Mouse (Mus musculus) gastrocnemius, postnatal 4 days (tissue): ENCODE measurements around the gene 2900011O08Rik. TPM values are rescaled to one million over a fixed set of nuclear protein-coding genes. Genes with fewer than 3 reads are reported as not detected.

ENCODE experiments used
- DNase-seq, 2 experiments: peaks; one replicate each; pipeline ENCODE4 v3.0.0; 2021 to 2022; ENCODE audit warnings: low spot score in 2 of 2, mixed read lengths in 2 of 2
- total RNA-seq, 2 experiments: library from RNA; stranded (reverse); gene quantifications; 2 replicates each; pipeline ENCODE4 v1.2.3; 2021

Gene 2900011O08Rik
- total RNA-seq, 2 experiments from 2014 or later = 0.20 to 0.36 TPM

- no peak for DNase-seq
Observed at GRCm38 (mm10) chr16:14004170-14004569, 17.8 kb downstream of the 2900011O08Rik start.

DNA sequence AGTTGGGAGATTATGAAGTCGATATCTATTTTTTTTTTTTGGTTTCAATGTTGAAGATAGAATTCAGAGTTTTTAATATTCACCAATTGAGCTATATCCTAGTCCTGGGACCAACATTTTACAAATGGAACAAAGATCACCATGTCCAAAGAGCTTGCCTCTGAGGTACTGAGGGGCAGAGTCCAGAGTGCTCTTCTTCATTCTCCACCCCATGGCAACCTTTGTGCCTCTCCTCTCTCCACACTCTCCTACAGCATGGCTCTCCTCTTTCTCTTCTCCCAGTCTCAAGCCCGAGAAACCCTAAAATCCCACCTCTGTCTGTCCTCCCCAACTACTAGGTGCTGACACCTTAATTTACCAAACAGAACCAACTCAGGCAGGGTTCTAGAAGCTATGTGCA is 18.3 kb downstream of the 2900011O08Rik start:
- DNase-seq = no peak

DNA sequence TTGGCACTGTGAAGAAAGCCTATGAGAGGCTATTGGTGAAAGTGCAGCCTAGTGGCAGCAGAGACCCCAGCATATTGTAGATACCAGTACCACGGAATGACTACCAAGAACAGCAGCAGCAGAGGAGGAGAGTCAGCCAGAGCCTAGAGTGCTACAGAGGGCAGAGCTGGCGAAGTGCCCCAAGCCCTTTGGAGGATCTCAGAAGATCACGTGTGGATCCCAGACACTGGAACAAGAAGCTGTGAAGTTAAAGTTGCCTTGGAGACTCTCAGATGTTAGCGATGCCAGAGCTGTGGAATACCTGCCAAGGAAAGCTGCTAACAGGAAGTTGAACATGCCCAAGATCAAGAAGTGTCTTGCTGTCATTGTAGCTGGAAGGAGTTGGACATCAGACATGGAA is 18.9 kb downstream of the 2900011O08Rik start:
- DNase-seq = no peak

- DNase-seq = no peak
Observed at GRCm38 (mm10) chr16:14008081-14008480, 21.7 kb downstream of the 2900011O08Rik start.

DNA sequence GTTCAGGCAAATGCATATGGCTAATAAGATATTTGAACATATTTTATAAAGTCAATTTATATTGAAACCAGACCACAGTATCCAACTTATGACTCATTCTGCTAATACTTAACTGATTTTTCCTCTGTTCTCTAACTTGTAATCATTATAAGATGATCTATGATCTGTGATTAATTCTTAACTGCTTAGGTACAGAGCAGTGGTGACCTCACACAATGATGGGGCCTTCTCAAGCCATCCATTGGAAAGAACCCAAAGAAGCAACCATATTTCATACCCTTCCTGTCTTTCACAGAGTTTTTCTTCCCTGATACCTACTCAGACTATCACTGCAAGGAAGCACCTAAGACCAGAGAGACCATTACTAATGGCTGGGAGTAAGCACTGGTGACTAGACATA is 22.3 kb downstream of the 2900011O08Rik start:
- no peak for DNase-seq

DNA sequence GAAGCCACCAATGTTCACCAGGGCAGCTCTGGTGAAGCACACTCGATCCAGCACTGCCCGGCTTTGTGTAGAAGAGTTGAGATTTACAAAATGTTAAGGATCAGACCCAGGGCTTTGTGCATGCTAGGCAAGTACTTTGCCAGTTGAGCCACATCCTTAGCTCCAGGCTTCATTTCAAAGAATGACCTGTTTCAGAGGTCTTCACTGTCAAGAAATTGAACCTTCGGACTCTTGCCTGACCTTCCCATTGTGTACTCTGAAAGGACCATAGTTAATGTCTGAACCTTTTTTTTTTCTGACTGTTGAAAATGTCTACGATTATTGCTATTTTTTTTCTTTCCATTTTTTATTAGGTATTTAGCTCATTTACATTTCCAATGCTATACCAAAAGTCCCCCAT is 23.6 kb downstream of the 2900011O08Rik start:
- DNase-seq = no peak

GRCm38 (mm10) chr16:14017306-14017705 is 30.9 kb downstream of the 2900011O08Rik start:
- no peak for DNase-seq

- DNase-seq = no peak
Observed at GRCm38 (mm10) chr16:14021166-14021822, 34.9 kb downstream of the 2900011O08Rik start.

DNA sequence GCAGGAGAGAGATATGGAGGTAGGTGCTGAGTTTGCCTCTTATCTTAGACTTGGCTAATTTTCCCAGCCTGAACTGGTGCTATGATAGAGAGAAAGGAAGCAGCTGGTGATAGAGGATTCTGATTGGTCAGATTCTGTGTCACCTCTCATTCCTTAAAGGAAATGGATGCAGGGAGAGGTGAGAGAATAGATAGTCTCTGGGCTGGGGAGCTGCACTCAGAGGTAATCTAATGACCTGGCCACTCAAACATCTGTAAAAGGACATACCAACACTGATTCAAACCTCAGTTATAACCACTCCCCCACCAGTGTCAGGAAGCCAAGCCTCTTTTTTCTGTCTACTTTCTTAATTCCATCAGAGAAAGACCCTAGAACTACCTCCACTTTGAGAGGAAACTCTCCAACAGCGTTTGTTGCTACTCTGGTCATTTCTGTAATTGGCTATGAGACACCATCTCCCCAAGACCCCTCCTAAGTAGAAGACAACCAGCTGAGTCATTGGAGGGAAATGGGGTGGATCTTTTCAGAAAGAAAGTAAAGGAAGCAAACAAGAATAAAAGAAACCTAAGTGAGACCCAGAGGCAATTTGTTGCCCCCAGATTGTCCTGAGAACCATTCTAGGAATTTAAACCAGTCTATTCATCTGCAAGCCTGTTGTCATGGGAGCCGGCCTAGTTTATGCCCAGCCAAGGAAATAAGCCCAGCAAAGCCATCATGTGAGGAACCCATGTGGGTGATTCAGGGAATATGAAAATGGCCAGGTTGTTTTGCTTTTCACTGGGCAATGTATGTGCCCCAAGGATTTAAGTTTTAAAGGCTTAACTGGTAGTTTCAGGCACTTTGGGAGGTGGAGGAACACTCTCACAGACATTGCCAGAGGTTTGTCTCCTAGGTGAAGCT is 38.9 kb downstream of the 2900011O08Rik start:
- no peak for DNase-seq

- no peak for DNase-seq
Observed at GRCm38 (mm10) chr16:14029072-14029471, 42.7 kb downstream of the 2900011O08Rik start.

DNA sequence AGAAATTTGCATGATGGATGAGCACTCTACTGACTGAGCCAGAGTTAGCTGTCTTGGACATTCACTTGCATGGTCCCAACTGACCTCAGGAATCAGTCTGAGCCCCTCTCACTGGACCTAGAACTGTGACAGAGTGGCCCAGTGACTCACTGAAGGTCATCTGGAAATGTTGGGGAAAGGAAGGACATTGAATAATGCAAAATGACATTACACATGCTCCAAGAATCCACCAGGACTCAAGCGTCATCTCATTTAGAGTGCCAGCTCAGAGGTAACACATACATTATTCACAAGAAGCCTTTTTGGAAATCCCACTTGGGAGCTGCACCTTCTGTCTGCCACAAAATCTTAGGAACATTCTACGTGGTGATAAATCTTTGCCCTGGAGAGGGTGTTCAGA is 43.4 kb downstream of the 2900011O08Rik start:
- DNase-seq = no peak

GRCm38 (mm10) chr16:14030650-14031049 is 44.2 kb downstream of the 2900011O08Rik start:
- no peak for DNase-seq

DNA sequence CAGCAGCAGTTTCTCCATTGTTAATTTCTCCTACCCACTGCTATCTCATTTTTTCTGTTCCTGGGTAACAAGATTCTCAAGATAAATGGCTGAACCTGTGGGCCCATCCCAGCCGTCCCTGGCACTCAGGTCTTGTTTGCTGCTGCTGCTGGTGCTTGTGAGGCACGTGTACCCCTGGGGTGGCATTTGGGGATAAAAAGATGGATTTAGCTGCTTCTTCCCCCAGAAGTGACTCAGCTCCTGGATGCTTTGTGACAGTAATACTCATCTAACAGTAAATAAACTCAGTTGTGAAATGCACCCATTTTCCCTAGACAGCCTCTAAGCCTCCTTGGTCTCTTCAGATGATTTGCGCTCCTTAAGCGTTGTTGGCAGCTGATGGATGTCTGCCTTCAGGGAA is 46.7 kb downstream of the 2900011O08Rik start:
- DNase-seq = no peak

- no peak for DNase-seq
Observed at GRCm38 (mm10) chr16:14042421-14042820, 56.0 kb downstream of the 2900011O08Rik start.

DNA sequence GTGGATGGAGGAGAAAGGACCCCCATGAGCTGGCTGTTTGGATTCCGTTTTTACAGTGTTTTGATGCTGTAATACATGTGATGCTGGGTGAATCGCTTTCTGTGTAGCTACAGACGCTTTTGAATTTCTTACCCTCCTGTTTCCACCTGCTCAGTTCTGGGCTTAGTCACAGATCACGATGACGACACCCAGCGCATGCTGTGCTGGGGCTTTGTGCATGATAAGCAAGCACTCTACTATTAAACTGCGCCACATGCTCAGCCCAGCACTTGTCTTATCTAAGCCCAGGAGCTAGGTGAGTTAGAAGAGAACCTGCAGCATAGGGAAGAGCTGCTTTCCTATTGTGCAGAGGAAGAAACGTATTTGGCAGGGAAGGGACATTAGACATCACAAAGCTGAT is 58.3 kb downstream of the 2900011O08Rik start:
- DNase-seq = no peak

DNA sequence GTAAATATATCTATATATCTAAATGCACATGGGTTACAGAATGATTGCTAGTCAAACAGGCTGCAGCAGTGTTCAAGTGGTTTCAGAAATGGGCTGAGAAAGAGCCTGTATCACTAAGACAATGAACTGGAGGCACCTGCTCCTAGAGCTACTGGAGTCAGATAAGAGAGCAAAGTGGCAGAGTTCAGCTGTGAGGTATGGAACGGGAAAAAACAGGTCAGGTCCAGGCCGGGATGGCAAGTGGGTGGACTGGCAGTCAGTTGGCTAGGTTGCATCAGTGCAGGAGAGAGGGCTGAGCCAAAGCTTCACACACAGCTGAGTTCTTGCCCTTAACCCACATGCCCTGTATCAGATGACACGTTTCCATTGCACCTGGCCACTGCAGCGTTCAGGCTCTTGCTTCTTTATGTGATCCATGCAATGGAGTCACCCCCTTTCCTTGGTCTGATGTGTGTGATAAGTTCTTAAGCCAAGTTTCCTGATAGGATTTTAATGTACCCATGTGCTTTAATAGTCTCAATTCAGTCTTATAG is 59.9 kb downstream of the 2900011O08Rik start:
- DNase-seq = no peak

DNA sequence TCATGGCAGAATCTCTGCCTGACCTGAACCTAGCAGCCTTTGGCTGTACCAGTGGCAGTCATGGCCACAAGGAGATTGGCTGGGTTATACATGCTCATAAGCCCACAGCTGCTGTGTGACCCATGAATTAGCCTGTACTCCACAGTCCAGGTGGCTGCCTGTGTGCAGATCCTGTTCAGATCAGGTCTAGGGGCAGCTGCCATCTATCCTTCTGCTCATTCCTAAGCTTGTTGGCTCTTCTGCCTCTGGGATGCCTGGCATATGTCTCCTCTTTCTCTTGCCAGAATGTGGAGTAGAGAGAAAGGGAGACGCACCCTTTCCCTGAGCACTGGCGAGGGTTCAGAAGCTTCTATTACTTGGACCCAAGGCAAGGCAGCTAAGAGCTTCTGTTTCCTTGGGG is 65.8 kb downstream of the 2900011O08Rik start:
- DNase-seq = no peak

- DNase-seq = no peak
Observed at GRCm38 (mm10) chr16:14053116-14053515, 66.7 kb downstream of the 2900011O08Rik start.

- DNase-seq = no peak
Observed at GRCm38 (mm10) chr16:14055271-14055670, 68.9 kb downstream of the 2900011O08Rik start.

DNA sequence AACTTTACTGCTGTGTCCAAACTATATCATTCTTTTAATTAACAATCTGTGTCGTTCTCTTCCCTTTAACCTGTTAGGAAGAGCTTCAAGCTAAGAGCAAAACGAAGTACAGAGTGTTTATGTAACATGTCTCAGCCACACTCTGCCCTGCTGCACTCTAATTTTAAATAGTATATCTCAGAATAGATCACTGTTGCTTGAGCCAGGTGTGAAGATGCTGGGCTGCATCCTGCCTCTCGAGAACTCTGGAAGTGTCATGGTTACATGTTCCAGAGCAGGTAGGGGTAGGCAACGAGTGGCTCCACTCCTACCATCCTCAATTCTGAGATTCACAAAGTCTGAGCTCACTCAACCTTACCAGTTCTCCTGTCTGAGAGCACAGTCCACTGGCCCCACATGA is 70.3 kb downstream of the 2900011O08Rik start:
- DNase-seq = no peak

- no peak for DNase-seq
Observed at GRCm38 (mm10) chr16:14058541-14058940, 72.1 kb downstream of the 2900011O08Rik start.
